Mouse (Mus musculus) liver, postnatal 0 days (tissue): ENCODE results near the gene Trib2. TPM values are rescaled to one million over a fixed set of nuclear protein-coding genes. Genes with fewer than 3 reads are reported as not detected.

Experiments
- ATAC-seq: fragments of 200-750 bp; cut with Nextera tagmentation; 2 replicates; pipeline ENCODE4 v1.8.0; 2017; ENCODE audit warnings: mild to moderate bottlenecking, moderate library complexity
- DNase-seq: peaks from one replicate; pipeline ENCODE4 v3.0.0-alpha.2; 2016
- H3K27ac ChIP-seq: fragments of 300-500 bp; sonication (generic); 2 replicates; pipeline ENCODE4 v1.5.1; 2014; ENCODE audit warnings: antibody characterized with exemption, moderate library complexity, mild to moderate bottlenecking, low read depth
- H3K27me3 ChIP-seq: fragments of 300-500 bp; sonication (generic); 2 replicates; pipeline ENCODE4 v1.6.1; 2014; ENCODE audit warnings: low read length, control low read depth, mixed read lengths; ENCODE audit not compliant: insufficient read depth
- H3K36me3 ChIP-seq: fragments of 300-500 bp; sonication (generic); replicated peaks from 2 replicates; pipeline ENCODE4 v1.6.1; 2014; ENCODE audit warnings: mild to moderate bottlenecking, control low read depth, low read length, moderate library complexity, mixed read lengths; ENCODE audit not compliant: insufficient read depth
- H3K4me1 ChIP-seq: fragments of 300-500 bp; sonication (generic); 2 replicates; pipeline ENCODE4 v1.6.1; 2014; ENCODE audit warnings: antibody characterized with exemption, mild to moderate bottlenecking, control low read depth; ENCODE audit not compliant: insufficient read depth
- H3K4me2 ChIP-seq: fragments of 300-500 bp; sonication (generic); 2 replicates; pipeline ENCODE4 v1.6.1; 2014; ENCODE audit warnings: low read depth, mild to moderate bottlenecking, low read length, moderate library complexity, mixed read lengths
- H3K4me3 ChIP-seq: fragments of 300-500 bp; sonication (generic); 2 replicates; pipeline ENCODE4 v1.5.1; 2014; ENCODE audit warnings: low read depth, low read length
- H3K9ac ChIP-seq: fragments of 300-500 bp; sonication (generic); replicated peaks from 2 replicates; pipeline ENCODE4 v1.6.1; 2014; ENCODE audit warnings: mild to moderate bottlenecking, moderate library complexity
- H3K9me3 ChIP-seq: fragments of 300-500 bp; sonication (generic); 2 replicates; pipeline ENCODE4 v1.6.1; 2016; ENCODE audit warnings: mild to moderate bottlenecking, control low read depth, low read length, mixed read lengths
- CTCF ChIP-seq: sonication (generic); IDR thresholded peaks from 2 replicates; pipeline ENCODE4 v1.5.1; 2016; ENCODE audit warnings: antibody characterized with exemption, low read depth
- EP300 ChIP-seq: IDR thresholded peaks from 2 replicates; pipeline ENCODE4 v1.6.1; 2016; ENCODE audit warnings: antibody characterized with exemption, low read depth, mild to moderate bottlenecking
- WGBS: fragments of 180-500 bp; shearing (Covaris S2); extraction: QIAGEN DNeasy Blood & Tissue Kit; methylation state at CpG from one replicate; pipeline ENCODE4 v1.1.7; 2014; ENCODE audit not compliant: insufficient replicate concordance; 5-methylcytosine and 5-hydroxymethylcytosine counted together
- microRNA-seq: library from miRNA; unstranded; fragments of <30 nt; microRNA quantifications from one replicate; pipeline ENCODE4, GENCODE M21; 2016
- polyA plus RNA-seq: library from polyadenylated mRNA; unstranded; fragments of >200 nt; fragmentation: Nextera tagmentation; extraction: Ambion mirVana; gene quantifications from 2 replicates; pipeline ENCODE4 v1.2.1, GENCODE M21; 2015

Gene Trib2
- polyA plus RNA-seq, 1 experiment from 2014 or later, result 2.6 TPM

- H3K9ac ChIP-seq, result no peak overlapping the region
- no peaks in the 10 kb centered on the region for H3K9me3 ChIP-seq
- WGBS, result 42% methylated on average over 10 of the region's 10 CpGs
- ATAC-seq (no peak), DNase-seq (no peak)
- TF ChIP-seq CTCF, result no peak
- no peak for TF ChIP-seq EP300
- no peaks in the 10 kb centered on the region for H3K4me1 ChIP-seq
- H3K4me3 ChIP-seq, result no peak overlapping the region
- no peaks in the 10 kb centered on the region for H3K36me3 ChIP-seq
- no peak overlapping the region for H3K27ac ChIP-seq
- H3K4me2 ChIP-seq, result no peak overlapping the region
- H3K27me3 ChIP-seq, result no peaks in the 10 kb centered on the region
Measured at GRCm38 (mm10) chr12:15745752-15746151, 71.0 kb downstream of the Trib2 start.

Small RNA genes lying within 50 kb of the gene (microRNA-seq; reads per million reads assigned to microRNA genes)
- not detected for gene Mir6387
